Mouse (Mus musculus) liver, adult (tissue): ENCODE data around the gene Klhl42.

Source experiments
- GATA4 ChIP-seq: IDR thresholded peaks from 2 replicates; pipeline ENCODE4 v1.6.1; 2014; ENCODE audit warnings: mild to moderate bottlenecking, low read length; ENCODE audit not compliant: insufficient replicate concordance

The Klhl42 gene

GRCm38 (mm10) chr6:147091136-147092120, at the start of gene Klhl42:
Gene Klhl42, plus strand, starts transcription at chr6:147091379.
- TF ChIP-seq GATA4, result peak; percentile 22; the same call in 1 of the 2 replicates

- TF ChIP-seq GATA4, result peak; percentile 41; the same call in 1 of the 2 replicates
Observed at GRCm38 (mm10) chr6:147042291-147043290, 48.6 kb upstream of the Klhl42 start, which contains the start of gene Mrps35. Gene Mrps35, plus strand, starts transcription at chr6:147042764.

DNA sequence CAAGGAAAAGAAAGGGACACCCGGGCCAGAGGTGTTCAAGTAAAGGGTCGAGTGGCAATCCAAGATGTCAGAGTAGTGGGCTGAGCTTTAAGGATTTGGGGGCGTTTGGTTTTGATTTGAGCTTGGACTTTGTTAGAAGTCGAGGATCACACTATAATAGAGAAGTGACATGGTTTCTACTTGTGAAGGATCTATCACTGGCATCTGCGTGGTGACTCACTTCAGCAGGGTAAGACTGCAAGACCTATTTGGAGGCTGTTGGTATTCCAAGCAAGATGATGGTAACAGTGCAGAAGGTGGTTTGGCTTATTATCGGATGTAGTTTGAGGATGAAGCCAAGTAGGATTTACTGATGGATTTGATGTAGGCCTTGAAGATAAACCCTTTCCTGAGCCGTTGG, 47.5 kb upstream of the Klhl42 start:
- no peak for TF ChIP-seq GATA4

- no peak for TF ChIP-seq GATA4
Observed at GRCm38 (mm10) chr6:147049239-147049805, 41.9 kb upstream of the Klhl42 start.

GRCm38 (mm10) chr6:147051666-147052065, 39.5 kb upstream of the Klhl42 start:
- no peak for TF ChIP-seq GATA4

DNA sequence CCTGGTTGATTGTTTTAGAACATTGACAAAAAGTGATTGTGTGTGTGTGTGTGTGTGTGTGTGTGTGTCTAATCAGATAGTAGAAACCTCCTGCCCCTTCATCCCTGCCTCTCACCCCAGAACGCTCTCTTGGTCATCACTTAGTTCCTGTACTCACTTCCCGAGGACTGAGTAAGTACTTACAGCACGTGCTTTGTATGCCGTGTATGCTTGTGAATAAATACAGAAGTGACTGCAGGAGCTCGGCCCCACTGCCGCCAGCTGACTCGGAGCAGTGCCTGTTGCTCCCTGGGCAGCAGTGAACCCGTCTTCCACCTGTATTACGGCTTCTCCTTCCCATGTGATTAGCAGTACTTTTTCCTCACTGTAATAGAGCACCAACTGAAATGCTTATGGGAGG, 38.7 kb upstream of the Klhl42 start:
- no peak for TF ChIP-seq GATA4

DNA sequence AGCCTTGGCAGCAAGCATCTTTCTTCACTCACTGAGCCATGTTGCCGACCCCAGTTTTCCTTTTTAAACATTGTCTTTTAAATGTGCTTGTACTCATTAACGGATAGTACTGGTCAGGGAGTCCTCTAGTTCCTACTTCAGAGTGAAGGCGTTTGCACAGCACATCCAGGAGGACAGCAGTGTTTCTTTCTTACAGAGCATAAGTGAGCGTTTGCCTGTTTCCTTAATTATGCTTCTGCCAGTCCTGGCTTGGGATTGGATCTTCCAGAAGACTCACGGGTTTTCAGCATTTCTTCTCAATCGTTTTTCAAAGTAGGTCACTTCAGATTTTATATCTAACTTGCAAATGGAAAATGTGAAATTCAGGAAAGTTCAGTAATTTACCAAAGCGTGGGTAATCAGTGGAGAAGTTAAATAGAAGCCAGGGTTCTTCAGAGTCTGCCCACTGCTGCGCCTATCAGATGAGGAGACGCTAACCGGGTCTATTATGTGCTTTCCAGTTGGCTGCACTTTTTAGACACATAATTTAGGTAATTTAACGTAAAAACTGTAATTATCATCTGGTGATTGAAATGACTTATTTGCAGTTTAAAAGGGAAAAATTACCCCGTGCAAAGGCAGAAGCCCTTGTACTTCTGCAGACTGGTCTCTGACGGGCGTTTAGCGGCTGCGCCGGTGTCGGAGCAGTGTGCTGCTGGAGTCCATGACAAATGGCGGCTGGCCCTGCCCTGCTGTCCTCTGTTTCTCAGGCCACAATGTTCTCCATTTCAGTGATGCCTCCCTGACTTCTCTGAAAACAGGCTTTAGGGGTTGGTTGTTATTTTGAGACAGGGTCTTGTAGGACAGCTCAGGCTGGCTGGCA, 37.2 kb upstream of the Klhl42 start:
- TF ChIP-seq GATA4, result no peak

DNA sequence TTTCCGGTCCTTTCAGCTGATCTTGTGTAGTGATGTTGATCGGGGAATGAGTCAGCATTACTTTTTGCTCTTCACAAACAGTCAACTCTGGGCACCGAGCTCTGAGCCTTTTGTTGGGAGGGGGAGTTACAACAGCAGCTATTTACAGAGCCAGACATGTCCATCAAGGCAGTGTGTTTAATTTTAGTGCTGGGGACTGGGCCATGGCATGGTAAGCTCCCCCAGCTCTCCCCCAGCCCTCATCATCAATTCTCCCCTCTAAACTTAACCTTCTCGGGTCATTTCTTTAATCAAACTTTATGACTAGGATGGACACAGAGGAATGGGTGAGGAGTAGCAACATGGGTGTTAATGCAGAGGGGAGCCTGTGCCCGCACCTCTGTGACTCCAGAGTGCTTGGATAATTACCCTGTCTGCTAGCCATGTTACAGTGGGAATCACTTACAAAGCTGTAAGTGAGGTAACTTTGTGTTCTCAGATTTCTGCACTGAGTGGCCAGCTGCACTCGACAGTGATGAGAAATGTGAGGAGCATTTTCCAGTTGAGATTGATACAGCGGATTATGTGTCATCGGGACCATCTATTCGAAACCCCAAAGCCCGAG, 35.7 kb upstream of the Klhl42 start:
- TF ChIP-seq GATA4, result no peak

GRCm38 (mm10) chr6:147059326-147059725, 31.9 kb upstream of the Klhl42 start:
- no peak for TF ChIP-seq GATA4

DNA sequence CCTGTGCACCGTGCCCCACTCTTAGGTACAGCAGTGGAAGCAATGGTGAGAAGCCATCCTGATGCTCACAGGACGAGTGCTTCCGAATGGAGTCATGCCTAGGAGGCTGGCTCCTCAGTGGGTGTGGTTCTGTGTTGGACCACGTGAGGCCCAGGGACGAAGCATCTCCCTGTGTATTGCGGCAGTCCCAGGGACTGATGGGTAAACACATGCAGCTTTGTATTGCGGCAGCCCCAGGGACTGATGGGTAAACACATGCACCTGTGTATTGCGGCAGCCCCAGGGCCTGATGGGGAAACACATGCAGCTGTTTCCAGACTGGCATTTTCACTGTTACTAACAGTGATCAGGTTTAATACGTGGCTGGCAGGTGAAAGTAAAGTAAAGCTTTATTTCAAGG, 29.5 kb upstream of the Klhl42 start:
- no peak for TF ChIP-seq GATA4

DNA sequence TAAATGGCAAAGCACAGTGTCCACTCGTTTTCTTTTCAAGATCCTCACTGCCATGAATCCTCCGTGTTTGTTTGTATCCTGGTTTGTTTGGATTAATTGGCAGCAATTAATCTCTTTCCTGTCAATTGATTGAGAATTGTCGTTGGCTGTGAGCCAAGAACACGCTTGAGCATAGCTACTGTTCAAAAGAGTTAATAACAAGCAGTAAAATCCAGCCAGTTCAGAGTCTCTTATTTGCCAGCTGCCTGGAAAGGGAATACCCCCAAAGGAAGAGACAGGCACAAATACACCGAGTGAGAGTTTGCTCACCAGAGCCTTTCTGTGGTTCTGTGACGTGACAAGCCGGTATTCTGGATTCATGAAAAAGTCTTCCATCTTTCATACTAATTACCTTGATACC, 29.1 kb upstream of the Klhl42 start:
- no peak for TF ChIP-seq GATA4

DNA sequence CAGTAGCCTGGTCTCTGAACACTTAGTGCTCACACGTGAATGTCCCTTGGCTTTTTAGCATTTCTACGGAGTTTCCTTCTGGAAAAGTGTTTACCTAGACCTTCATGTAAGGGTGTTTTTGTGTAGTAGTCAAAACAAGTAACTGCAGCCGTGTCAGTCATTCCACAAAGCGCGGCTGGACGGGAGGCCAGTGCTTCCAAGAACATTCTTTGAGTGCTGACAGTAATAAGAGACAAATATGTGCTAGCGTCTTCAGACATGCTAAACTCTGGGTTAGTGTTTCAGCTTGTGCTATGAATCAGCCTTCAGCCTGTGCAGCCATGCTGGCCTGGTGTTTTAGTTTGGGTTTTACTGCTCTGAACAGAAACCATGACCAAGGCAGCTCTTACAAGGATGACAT, 28.5 kb upstream of the Klhl42 start:
- no peak for TF ChIP-seq GATA4

GRCm38 (mm10) chr6:147064226-147064943, 26.8 kb upstream of the Klhl42 start:
- no peak for TF ChIP-seq GATA4
